Mouse (Mus musculus) olfactory bulb, adult 2 months (tissue): ENCODE data around the gene Med22. TPM values are rescaled to one million over a fixed set of nuclear protein-coding genes. Genes with fewer than 3 reads are reported as not detected.

Source experiments
- H3K27ac ChIP-seq: fragments of 200-500 bp; 2 replicates; pipeline ENCODE4 v1.5.1; 2012; ENCODE audit warnings: low read depth, low read length; ENCODE audit not compliant: insufficient read depth
- H3K4me1 ChIP-seq: fragments of 200-500 bp; 2 replicates; pipeline ENCODE4 v1.6.1; 2012; ENCODE audit warnings: low read length; ENCODE audit not compliant: control insufficient read depth, insufficient read depth
- H3K4me3 ChIP-seq: fragments of 200-500 bp; 2 replicates; pipeline ENCODE4 v1.5.1; 2012; ENCODE audit warnings: mild to moderate bottlenecking, low read depth, low read length, moderate library complexity; ENCODE audit not compliant: insufficient read depth
- CTCF ChIP-seq: fragments of 200-500 bp; IDR thresholded peaks from 2 replicates; pipeline ENCODE4 v1.5.1; 2012; ENCODE audit warnings: low read depth, mild to moderate bottlenecking, low read length, moderate library complexity; ENCODE audit not compliant: insufficient read depth
- POLR2A ChIP-seq: fragments of 200-500 bp; IDR thresholded peaks from 2 replicates; pipeline ENCODE4 v1.6.1; 2012; ENCODE audit warnings: mild to moderate bottlenecking, low read depth, low read length, moderate library complexity; ENCODE audit not compliant: insufficient read depth
- WGBS: fragments of 180-500 bp; shearing (Covaris S2); methylation state at CpG from one replicate; pipeline ENCODE4 v1.1.7; 2018; 5-methylcytosine and 5-hydroxymethylcytosine counted together
- polyA plus RNA-seq: library from polyadenylated mRNA; stranded (reverse); fragments of >200 nt; gene quantifications from 2 replicates; pipeline ENCODE4 v1.2.4, GENCODE M21; 2012; ENCODE audit warnings: low replicate concordance; ENCODE audit not compliant: missing spikeins, insufficient read depth, insufficient read length

Gene Med22
- polyA plus RNA-seq, 1 experiment, result not detected

DNA sequence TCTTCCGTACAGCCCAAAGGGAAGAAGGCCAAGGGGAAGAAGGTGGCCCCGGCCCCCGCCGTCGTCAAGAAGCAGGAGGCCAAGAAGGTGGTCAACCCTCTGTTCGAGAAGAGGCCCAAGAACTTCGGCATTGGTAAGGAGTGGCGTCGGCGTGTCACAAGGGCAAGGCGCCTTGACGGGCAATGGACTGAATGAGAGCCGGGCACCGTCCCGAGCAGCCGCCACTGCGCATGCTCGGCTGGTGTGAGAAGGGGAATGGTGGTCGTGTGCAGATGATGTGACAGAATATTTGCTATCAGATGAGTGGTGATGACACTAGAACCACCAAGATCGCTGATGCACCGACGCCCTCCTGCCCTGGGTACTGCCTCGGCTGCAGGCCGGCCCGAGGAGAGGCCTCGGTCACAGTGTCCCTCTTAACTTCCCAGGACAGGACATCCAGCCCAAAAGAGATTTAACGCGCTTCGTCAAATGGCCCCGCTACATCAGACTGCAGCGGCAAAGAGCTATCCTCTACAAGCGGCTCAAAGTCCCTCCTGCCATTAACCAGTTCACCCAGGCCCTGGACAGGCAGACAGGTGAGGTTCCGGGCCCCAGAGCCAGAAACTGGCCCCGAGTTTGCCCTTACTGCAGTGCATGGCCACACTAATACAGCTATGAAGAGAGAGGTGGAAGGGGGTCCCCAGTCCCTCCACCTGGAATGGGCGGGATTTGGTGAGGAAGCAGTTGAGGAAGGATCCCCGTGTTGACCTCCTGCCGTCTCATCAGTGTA is 703 bp upstream of the Med22 start:
- under 1% methylated on average over 37 of the region's 37 CpGs for WGBS
- H3K27ac ChIP-seq, result peak overlapping the region; percentile 80
- TF ChIP-seq POLR2A, result no peak
- TF ChIP-seq CTCF, result no peak

DNA sequence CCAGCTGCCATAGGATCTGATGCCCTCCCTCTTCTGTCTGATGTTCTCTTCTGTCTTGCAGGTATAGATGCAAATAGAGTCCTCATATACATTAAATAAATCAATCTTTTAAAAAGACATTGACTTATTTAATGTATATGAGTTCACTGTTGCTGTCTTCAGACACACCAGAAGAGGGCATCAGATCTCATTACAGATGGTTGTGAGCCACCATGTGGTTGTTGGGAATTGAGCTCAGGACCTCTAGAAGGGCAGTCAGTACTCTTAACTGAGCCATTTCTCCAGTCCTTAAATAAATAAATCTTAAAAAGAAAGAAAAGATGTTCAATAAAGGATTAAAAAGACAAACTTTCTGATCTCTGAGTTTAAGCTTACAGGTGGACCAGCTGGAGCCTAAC is 1.1 kb downstream of the Med22 start:
- TF ChIP-seq POLR2A (no peak), CTCF (no peak)
- Histone ChIP-seq H3K4me1 (peaks cover 20% of the 10 kb centered on the region), H3K27ac (no peak overlapping the region), H3K4me3 (no peak overlapping the region)

More for the DNA sequence above, 703 bp upstream of the Med22 start:
- Histone ChIP-seq H3K4me3 (peak overlapping the region; percentile 84), H3K4me1 (peaks cover 26% of the 10 kb centered on the region)

DNA sequence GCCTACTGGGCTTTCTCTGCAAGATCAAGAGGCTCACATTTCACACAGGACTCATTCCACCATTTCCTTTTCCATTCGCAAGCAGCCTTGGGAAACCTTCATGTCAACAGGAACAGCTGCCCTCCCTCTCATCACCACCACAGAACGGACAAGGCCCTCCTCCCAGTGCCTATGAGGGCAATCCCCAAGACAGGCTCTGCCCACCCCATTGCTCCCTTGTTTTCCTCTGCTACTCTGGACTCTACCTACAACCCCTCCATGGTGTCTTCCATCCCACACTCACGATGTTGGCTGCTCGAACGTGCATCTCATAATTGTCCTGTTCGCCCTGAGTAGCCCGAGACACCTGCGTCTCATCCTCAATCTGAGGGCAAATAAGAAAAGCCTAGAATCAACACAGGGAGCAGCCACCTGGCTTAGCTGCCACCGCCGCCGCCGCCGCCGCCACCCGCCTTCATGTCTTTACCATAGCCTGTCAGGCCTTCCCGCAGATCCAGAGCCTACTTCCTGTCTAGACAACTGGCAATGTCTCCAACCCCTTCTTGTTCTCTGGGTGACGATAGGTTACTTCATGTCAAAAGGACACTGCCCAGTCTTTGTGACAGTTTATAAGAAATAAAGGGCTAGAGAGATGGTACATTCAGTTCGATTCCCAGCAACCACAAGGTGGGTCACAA is 1.6 kb downstream of the Med22 start:
- 71% methylated on average over 18 of the region's 18 CpGs for WGBS
- TF ChIP-seq POLR2A (no peak), CTCF (no peak)
- H3K4me3 ChIP-seq, result peak overlapping the region; percentile 17
- no peak overlapping the region for H3K27ac ChIP-seq
- peaks cover 21% of the 10 kb centered on the region for H3K4me1 ChIP-seq

DNA sequence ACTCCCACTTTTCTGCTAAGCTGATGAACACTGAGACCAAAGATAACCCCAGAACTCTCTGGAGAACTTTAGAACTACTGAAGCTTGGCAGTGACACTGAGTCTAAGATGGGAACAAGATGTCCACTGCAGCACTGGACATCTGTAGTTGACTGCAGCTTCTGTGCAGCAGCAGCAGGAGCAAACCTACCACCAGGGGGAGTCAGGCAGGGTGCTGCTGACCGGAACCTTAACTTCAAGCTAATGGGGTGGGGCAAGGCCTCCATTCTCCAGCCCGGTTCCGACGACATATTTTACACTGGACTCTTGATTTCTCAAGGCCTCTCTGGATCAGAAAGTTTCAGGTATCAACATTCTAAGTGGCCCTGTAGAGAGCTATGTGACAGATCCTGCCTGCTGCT is 3.4 kb downstream of the Med22 start:
- 35% methylated on average over 4 of the region's 4 CpGs for WGBS
- no peak for TF ChIP-seq POLR2A
- peak; percentile 59 for TF ChIP-seq CTCF
- H3K4me3 ChIP-seq, result no peak overlapping the region
- H3K4me1 ChIP-seq, result peaks cover 21% of the 10 kb centered on the region
- H3K27ac ChIP-seq, result no peak overlapping the region

DNA sequence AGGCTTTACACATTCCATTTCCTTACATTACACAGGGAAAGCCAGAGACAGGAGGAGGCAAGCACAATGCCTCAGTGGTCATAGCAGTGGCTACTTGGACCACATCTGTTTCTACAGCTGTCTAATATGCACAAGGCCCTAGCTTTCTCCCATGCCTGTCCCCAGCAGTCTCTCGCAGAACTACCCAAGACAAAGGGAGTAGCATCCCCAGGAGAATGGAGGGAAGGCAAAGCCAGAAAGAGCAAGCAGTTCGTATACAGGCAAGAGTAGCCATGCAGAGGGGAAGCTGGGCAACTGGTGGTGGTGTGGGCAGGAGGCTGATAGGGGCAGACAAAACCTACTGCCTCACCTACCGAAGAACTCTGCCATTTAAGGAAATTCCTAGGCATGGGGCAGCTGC is 4.0 kb downstream of the Med22 start:
- Histone ChIP-seq H3K4me3 (no peak overlapping the region), H3K4me1 (peaks cover 15% of the 10 kb centered on the region), H3K27ac (no peak overlapping the region)
- TF ChIP-seq POLR2A (no peak), CTCF (no peak)
- WGBS, result 90% methylated on average over 3 of the region's 3 CpGs

DNA sequence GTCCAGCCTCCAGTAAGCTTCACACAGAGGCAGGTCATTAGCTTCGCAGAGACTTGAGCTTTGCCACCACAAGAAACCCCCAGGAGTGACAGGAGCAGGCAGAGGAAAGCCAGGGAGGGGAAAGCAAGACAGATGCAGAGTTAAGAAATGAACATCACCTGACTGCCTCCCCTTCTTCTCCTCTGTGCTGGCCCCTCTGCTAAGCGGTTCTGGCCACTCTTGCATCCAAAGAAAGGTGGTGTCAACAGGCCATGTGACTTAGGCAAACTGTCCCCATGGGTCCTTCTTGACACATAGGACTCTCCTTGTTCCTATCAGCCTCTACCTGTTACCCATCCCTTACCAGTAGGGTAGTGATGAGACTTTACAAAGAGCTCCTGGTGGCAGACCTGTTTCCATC is 4.5 kb downstream of the Med22 start:
- 93% methylated on average over 2 of the region's 2 CpGs for WGBS
- H3K4me1 ChIP-seq, result peaks cover 15% of the 10 kb centered on the region
- no peak overlapping the region for H3K27ac ChIP-seq
- TF ChIP-seq POLR2A, result no peak
- TF ChIP-seq CTCF, result no peak
- no peak overlapping the region for H3K4me3 ChIP-seq

DNA sequence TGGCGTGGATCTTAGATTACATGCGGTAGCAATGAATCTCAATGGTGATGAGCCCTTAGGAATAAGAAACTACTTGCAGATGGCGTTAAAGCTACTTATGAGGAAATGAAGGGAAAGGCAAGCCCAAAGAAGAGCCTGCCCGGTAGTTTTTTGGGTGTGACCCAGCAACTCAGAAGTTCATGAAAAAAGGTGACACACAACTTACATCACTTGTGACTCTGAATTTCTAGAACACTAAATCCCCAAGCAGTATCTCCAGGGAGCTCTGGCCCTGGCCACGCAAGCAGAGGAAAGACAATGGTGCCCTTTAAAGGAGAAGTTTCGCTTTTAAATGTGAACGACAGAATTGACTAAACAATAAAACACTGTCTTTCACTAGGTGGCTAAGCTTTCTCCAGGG is 7.2 kb downstream of the Med22 start:
- WGBS, result 5% methylated on average over 7 of the region's 7 CpGs
- Histone ChIP-seq H3K4me3 (peak overlapping the region; percentile 90), H3K27ac (peak overlapping the region; percentile 82), H3K4me1 (peaks cover 7% of the 10 kb centered on the region)
- no peak for TF ChIP-seq POLR2A
- no peak for TF ChIP-seq CTCF

DNA sequence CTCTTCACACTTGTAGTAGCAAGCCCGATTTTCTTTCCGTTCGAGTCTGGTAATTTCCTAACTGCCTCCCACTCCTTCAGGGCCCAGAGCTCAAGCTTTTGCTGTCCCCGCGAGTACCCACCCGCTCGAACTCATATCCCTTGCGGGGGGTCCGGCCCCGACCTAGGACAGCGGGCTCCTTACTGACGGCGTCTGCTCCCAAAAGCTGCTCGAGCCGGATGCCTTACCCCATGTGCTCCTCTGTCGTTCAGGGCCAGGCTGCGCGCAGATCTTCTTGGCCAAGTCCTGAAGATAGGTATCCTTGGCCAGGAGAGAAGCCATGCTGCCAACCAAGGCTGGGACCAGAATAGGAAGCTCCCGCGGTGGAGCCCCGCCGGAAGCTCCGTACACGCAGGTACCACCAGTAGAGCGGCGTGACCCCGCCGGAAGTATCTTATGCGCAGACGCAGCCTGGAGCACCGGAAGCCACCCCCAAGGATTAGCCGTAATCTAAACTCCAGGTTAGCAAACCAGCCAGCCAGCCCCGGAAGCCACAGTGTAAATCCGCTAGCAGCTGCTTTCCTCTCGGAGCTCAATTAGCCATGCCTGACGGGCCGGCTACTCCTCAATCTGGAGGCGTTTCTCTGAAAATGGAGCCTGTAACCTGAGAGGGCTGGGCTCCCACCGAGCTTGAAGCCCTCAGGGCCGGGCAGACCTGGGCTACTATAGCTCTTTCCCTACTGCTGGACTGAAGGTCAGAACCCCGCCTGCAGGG is 7.8 kb downstream of the Med22 start, which contains the start of gene Surf6:
Gene Surf6 (minus strand): TSS at position 413 of the 754 bp plus-strand sequence.
- peaks cover 4% of the 10 kb centered on the region for H3K4me1 ChIP-seq
- under 1% methylated on average over 41 of the region's 41 CpGs for WGBS
- TF ChIP-seq POLR2A, result peak; percentile 38; the same call in 1 of the 2 replicates
- TF ChIP-seq CTCF, result no peak

More for the DNA sequence above, 7.8 kb downstream of the Med22 start, which contains the start of gene Surf6:
- H3K27ac ChIP-seq, result peak within 1 kb of the TSS; percentile 82
- peak within 1 kb of the TSS; percentile 90 for H3K4me3 ChIP-seq
